Mouse (Mus musculus): ENCODE measurements around the gene Pcgf5.

- TF ChIP-seq CTCF (IDR thresholded peaks at IDR 0.05; ENCODE audit: low read depth) (no peak), EP300 (IDR thresholded peaks at IDR 0.05; ENCODE audit: low read depth) (no peak)
These were observed 35.9 kb downstream of the Pcgf5 start for GRCm38 (mm10) chr19:36383977-36384376.
